Mouse (Mus musculus): Measurements from ENCODE around the gene Opcml.

DNA sequence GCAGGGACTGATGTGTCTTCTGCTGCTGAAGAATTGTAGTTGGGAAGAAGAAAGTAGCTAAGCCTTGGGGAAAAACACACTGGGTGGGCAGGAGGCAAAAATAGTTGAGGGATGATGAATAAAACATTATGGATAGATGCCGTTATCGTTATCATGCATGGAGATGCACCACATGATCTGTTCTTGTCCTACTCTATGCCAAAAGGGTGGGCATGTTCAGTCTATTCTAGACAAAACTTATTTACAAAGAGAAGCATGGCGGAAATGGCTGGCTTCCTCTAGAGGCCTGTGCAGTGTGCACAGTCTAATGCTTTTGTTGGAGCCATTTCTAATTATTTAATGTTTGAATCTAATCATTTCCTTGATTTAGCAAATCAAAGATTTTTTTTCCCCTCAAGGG lies 293.2 kb downstream of the Opcml start:
- TF ChIP-seq CTCF (IDR thresholded peaks at IDR 0.05; ENCODE audit: control insufficient read depth, insufficient read depth, low read length) (no peak), POLR2A (IDR thresholded peaks at IDR 0.05; ENCODE audit: borderline replicate concordance, control insufficient read depth, low read depth, low read length) (no peak)
